Mouse (Mus musculus) cerebellum, postnatal 25 days (tissue): ENCODE measurements around the gene Pglyrp2.

Experiments used
- DNase-seq, 2 experiments: peaks; one replicate each; pipeline ENCODE4 v3.0.0; 2021; ENCODE audit warnings: mixed read lengths in 2 of 2

Pglyrp2 gene

GRCm38 (mm10) chr17:32424034-32424433 is at the start of gene Pglyrp2:
Gene Pglyrp2, minus strand, starts transcription at chr17:32424167.
- no peak for DNase-seq

GRCm38 (mm10) chr17:32472176-32472575 is 48.2 kb upstream of the Pglyrp2 start:
- no peak for DNase-seq

GRCm38 (mm10) chr17:32470795-32471194 is 46.8 kb upstream of the Pglyrp2 start:
- no peak for DNase-seq

GRCm38 (mm10) chr17:32468494-32468893 is 44.5 kb upstream of the Pglyrp2 start:
- DNase-seq: no peak

GRCm38 (mm10) chr17:32454997-32455396 is 31.0 kb upstream of the Pglyrp2 start:
- no peak for DNase-seq

- no peak for DNase-seq
Observed at GRCm38 (mm10) chr17:32454188-32454587, 30.2 kb upstream of the Pglyrp2 start.

- DNase-seq: peak in 1 of 2 experiments; percentile 11
Observed at GRCm38 (mm10) chr17:32452482-32452881, 28.5 kb upstream of the Pglyrp2 start, which contains the start of gene Cyp4f39. Gene Cyp4f39, plus strand, starts transcription at chr17:32452723.

GRCm38 (mm10) chr17:32450844-32451537 is 27.0 kb upstream of the Pglyrp2 start:
- DNase-seq: no peak

GRCm38 (mm10) chr17:32449042-32449441 is 25.1 kb upstream of the Pglyrp2 start:
- DNase-seq: no peak

- DNase-seq: no peak
Observed at GRCm38 (mm10) chr17:32447195-32447594, 23.2 kb upstream of the Pglyrp2 start.

GRCm38 (mm10) chr17:32445016-32445415 is 21.0 kb upstream of the Pglyrp2 start:
- no peak for DNase-seq

- DNase-seq: no peak
Observed at GRCm38 (mm10) chr17:32443245-32443644, 19.3 kb upstream of the Pglyrp2 start.

GRCm38 (mm10) chr17:32437106-32437505 is 13.1 kb upstream of the Pglyrp2 start:
- no peak for DNase-seq

GRCm38 (mm10) chr17:32435151-32435550 is 11.2 kb upstream of the Pglyrp2 start:
- no peak for DNase-seq

- no peak for DNase-seq
Observed at GRCm38 (mm10) chr17:32434324-32434723, 10.4 kb upstream of the Pglyrp2 start.

- DNase-seq: peak in 1 of 2 experiments; percentile 11
Observed at GRCm38 (mm10) chr17:32431972-32432371, 8.0 kb upstream of the Pglyrp2 start.

GRCm38 (mm10) chr17:32426610-32427009 is 2.6 kb upstream of the Pglyrp2 start:
- DNase-seq: no peak

- DNase-seq: no peak
Observed at GRCm38 (mm10) chr17:32420781-32421180, 3.2 kb downstream of the Pglyrp2 start.

- DNase-seq: no peak
Observed at GRCm38 (mm10) chr17:32419989-32420388, 4.0 kb downstream of the Pglyrp2 start.

GRCm38 (mm10) chr17:32416771-32417170 is 7.2 kb downstream of the Pglyrp2 start:
- no peak for DNase-seq

- no peak for DNase-seq
Observed at GRCm38 (mm10) chr17:32415417-32416020, 8.4 kb downstream of the Pglyrp2 start.

- no peak for DNase-seq
Observed at GRCm38 (mm10) chr17:32411898-32412297, 12.1 kb downstream of the Pglyrp2 start.

GRCm38 (mm10) chr17:32403417-32403816 is 20.6 kb downstream of the Pglyrp2 start, which contains the start of gene Rasal3:
Gene Rasal3, minus strand, starts transcription at chr17:32403583.
- no peak for DNase-seq

GRCm38 (mm10) chr17:32402779-32403157 is 21.2 kb downstream of the Pglyrp2 start:
- no peak for DNase-seq
